Mouse (Mus musculus): ENCODE results near the gene Matk. TPM values are rescaled to one million over a fixed set of nuclear protein-coding genes. Genes with fewer than 3 reads are reported as not detected.

The Matk gene
- polyA plus RNA-seq, 1 experiment from 2014 or later, result 0.66 TPM

DNA sequence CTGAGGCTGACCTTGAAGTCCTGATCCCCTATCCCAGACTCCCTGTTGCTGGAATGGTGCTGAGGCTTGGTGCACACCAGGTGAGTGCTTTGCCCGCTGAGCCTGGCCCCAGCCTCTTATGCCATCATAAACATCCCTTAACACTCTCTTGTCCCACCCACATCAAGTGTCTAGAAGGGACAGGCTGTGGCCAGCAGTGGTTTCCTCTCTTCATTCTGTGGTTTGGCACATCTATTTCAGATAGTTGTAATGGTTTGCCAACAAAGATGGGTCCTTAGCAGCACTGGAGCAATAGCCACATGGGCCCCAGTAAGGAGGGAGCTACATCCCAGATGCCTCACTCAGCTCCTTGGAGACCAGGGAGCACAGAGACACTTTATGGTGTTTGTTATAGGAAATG lies 2.2 kb downstream of the Matk start:
- no peak for TF ChIP-seq CTCF (IDR thresholded peaks at IDR 0.05; ENCODE audit: low read depth)
- H3K9ac ChIP-seq (ENCODE audit: low read depth, low read length), result no peak overlapping the region
- peaks cover 55% of the 10 kb centered on the region for H3K27me3 ChIP-seq (replicated peaks; ENCODE audit: control insufficient read depth, insufficient read depth, low read length)

DNA sequence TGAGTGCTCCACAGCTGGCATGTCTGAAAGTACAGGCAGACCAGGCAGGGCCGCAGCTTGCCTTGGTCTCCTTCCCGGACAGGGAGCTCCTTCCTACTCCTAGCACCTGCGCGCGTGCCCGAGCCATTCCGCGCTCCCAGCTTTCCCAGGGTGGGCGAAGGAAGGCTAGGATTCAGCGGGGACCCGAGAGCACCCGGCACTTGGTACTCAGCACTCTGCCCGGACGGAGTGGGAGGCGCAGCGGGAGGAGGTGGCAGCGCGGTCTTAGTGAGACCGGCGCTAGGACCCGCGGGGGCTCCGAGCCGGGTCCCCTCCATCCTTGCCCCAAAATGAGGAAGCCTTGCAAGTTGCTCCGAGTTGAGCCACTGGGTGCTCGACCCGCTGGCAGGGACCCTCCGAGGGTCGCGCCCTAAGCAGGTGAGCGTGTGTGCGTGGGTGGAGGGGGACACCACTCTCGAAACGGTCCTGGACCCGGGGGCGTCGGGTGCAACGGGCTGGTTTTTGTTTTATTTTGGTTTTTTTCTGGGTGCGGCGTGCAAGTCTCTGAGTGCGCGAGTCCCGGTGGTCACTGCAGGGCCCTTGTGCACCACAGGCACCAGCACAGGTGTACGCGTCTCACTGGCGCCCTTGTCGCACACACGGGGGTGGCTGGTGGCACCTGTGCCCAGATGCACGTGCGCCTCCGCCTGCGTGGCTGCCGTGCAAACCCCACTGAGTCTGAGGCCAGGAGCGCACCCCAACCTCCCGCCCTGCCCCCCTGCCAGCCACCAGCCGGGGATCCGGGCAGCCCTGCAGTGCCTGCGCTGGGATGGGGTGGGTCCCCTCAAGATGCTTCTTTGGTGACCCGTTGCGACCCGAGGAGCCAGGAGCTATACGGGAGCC lies 4.7 kb downstream of the Matk start:
- Histone ChIP-seq H3K27ac (ENCODE audit: low read depth, low read length) (no peak overlapping the region), H3K4me3 (ENCODE audit: low read depth, low read length) (peak overlapping the region; percentile 43), H3K9ac (ENCODE audit: low read depth, low read length) (peak overlapping the region; percentile 22; the same call in 1 of the 2 replicates), H3K27me3 (replicated peaks; ENCODE audit: control insufficient read depth, insufficient read depth, low read length) (peaks cover 46% of the 10 kb centered on the region), H3K9me3 (ENCODE audit: control insufficient read depth) (peaks cover 3% of the 10 kb centered on the region; the same call in 1 of the 2 replicates), H3K36me3 (ENCODE audit: control insufficient read depth, insufficient read depth) (no peaks in the 10 kb centered on the region; the same call in 1 of the 2 replicates), H3K4me1 (replicated peaks; ENCODE audit: control insufficient read depth, insufficient read depth, low read length) (no peaks in the 10 kb centered on the region), H3K4me2 (replicated peaks; ENCODE audit: low read depth) (peak overlapping the region; percentile 70)
- no peak for ATAC-seq
- 2% methylated on average over 61 of the region's 62 CpGs for WGBS
- no peak for TF ChIP-seq CTCF (IDR thresholded peaks at IDR 0.05; ENCODE audit: low read depth)

More for the DNA sequence above, 2.2 kb downstream of the Matk start:
- no peak for ATAC-seq
- H3K36me3 ChIP-seq (ENCODE audit: control insufficient read depth, insufficient read depth), result no peaks in the 10 kb centered on the region
- H3K4me1 ChIP-seq (replicated peaks; ENCODE audit: control insufficient read depth, insufficient read depth, low read length), result no peaks in the 10 kb centered on the region
- WGBS, result 63% methylated on average over 1 of the region's 1 CpGs
- H3K4me2 ChIP-seq (replicated peaks; ENCODE audit: low read depth), result no peak overlapping the region
- H3K27ac ChIP-seq (ENCODE audit: low read depth, low read length), result no peak overlapping the region
- no peak overlapping the region for H3K4me3 ChIP-seq (ENCODE audit: low read depth, low read length)
- no peaks in the 10 kb centered on the region for H3K9me3 ChIP-seq (ENCODE audit: control insufficient read depth)

DNA sequence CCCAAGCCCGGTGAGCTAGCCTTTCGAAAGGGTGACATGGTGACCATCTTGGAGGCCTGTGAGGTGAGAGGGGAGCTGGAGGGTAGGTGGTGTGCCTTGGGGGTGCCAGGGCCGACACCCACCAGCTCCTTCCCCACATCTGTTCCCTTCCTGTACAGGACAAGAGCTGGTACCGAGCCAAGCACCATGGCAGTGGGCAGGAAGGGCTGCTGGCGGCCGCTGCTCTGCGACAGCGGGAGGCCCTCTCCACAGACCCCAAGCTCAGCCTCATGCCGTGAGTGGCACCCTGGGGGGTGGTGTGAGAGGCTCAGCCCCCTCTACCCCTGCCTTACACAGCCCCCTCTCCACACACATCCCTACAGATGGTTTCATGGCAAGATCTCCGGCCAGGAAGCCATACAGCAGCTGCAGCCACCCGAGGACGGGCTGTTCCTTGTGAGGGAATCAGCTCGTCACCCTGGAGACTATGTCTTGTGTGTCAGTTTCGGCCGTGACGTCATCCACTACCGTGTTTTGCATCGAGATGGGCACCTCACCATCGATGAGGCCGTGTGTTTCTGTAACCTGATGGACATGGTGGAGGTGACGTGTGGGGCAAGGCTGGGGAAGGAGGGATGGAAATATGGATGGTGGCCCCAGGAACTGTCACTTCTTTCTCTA lies 6.6 kb downstream of the Matk start:
- 37% methylated on average over 21 of the region's 21 CpGs for WGBS
- Histone ChIP-seq H3K4me2 (replicated peaks; ENCODE audit: low read depth) (no peak overlapping the region), H3K36me3 (ENCODE audit: control insufficient read depth, insufficient read depth) (peaks cover 19% of the 10 kb centered on the region), H3K4me3 (ENCODE audit: low read depth, low read length) (no peak overlapping the region), H3K9me3 (ENCODE audit: control insufficient read depth) (peaks cover 3% of the 10 kb centered on the region; the same call in 1 of the 2 replicates), H3K9ac (ENCODE audit: low read depth, low read length) (no peak overlapping the region), H3K27ac (ENCODE audit: low read depth, low read length) (no peak overlapping the region), H3K27me3 (replicated peaks; ENCODE audit: control insufficient read depth, insufficient read depth, low read length) (peaks cover 26% of the 10 kb centered on the region), H3K4me1 (replicated peaks; ENCODE audit: control insufficient read depth, insufficient read depth, low read length) (no peaks in the 10 kb centered on the region)
- ATAC-seq, result no peak
- no peak for TF ChIP-seq CTCF (IDR thresholded peaks at IDR 0.05; ENCODE audit: low read depth)

DNA sequence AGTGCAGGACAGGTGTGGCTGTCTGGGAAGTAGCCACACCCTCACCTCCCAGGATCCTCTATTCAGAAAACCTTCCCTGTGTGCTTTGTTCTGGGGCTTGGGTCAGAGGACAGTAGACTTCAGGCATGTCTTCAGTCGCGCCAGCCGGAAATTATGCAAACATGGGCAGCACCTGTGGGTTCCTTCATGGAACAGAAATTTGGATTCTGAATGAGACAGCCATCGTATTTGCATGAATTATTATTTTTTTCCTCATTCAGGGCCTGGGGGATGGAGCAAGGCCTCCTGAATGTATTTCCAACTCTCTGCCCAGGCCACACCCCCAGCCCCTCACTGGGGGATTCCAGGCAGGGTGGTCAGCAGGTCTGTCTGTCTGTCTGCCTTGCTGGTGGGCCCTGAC lies 8.3 kb downstream of the Matk start:
- Histone ChIP-seq H3K9ac (ENCODE audit: low read depth, low read length) (no peak overlapping the region), H3K27me3 (replicated peaks; ENCODE audit: control insufficient read depth, insufficient read depth, low read length) (peaks cover 19% of the 10 kb centered on the region), H3K4me2 (replicated peaks; ENCODE audit: low read depth) (no peak overlapping the region), H3K4me1 (replicated peaks; ENCODE audit: control insufficient read depth, insufficient read depth, low read length) (no peaks in the 10 kb centered on the region), H3K4me3 (ENCODE audit: low read depth, low read length) (no peak overlapping the region), H3K27ac (ENCODE audit: low read depth, low read length) (no peak overlapping the region), H3K36me3 (ENCODE audit: control insufficient read depth, insufficient read depth) (peaks cover 28% of the 10 kb centered on the region), H3K9me3 (ENCODE audit: control insufficient read depth) (peaks cover 3% of the 10 kb centered on the region; the same call in 1 of the 2 replicates)
- 84% methylated on average over 4 of the region's 4 CpGs for WGBS
- ATAC-seq, result no peak
- no peak for TF ChIP-seq CTCF (IDR thresholded peaks at IDR 0.05; ENCODE audit: low read depth)

DNA sequence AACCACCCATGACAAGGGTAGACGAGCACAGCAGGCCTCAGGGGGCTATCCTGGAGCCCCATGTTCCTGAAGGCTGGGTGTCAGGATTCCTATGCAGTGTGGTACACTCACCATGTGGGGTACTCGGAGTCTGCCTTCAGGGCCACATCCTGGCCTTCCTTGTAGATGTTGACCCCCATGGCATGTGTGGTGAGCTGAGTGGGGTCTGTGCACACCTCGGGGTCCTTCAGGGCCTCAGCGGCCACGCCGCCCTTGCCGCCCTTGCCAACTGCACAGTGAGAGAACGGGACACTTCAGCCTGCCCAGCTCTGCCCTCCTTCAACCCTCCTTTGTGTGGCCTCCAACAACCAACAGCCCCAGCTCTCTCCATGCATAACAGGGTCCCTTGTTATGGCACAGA lies 12.8 kb downstream of the Matk start:
- Histone ChIP-seq H3K9ac (ENCODE audit: low read depth, low read length) (peak overlapping the region; percentile 23; the same call in 1 of the 2 replicates), H3K27ac (ENCODE audit: low read depth, low read length) (no peak overlapping the region), H3K4me1 (replicated peaks; ENCODE audit: control insufficient read depth, insufficient read depth, low read length) (0 out of 2 replicates have a peak, but pooled peaks cover 4% of the 10 kb centered on the region), H3K27me3 (replicated peaks; ENCODE audit: control insufficient read depth, insufficient read depth, low read length) (no peaks in the 10 kb centered on the region), H3K4me3 (ENCODE audit: low read depth, low read length) (no peak overlapping the region), H3K36me3 (ENCODE audit: control insufficient read depth, insufficient read depth) (peaks cover 31% of the 10 kb centered on the region), H3K9me3 (ENCODE audit: control insufficient read depth) (peaks cover under 1% of the 10 kb centered on the region; the same call in 1 of the 2 replicates), H3K4me2 (replicated peaks; ENCODE audit: low read depth) (peak overlapping the region; percentile 65)
- ATAC-seq, result no peak
- no peak for TF ChIP-seq CTCF (IDR thresholded peaks at IDR 0.05; ENCODE audit: low read depth)
- WGBS, result 95% methylated on average over 8 of the region's 8 CpGs

Measured in intestine, postnatal 0 days (tissue).